In the genomic region with DNA sequence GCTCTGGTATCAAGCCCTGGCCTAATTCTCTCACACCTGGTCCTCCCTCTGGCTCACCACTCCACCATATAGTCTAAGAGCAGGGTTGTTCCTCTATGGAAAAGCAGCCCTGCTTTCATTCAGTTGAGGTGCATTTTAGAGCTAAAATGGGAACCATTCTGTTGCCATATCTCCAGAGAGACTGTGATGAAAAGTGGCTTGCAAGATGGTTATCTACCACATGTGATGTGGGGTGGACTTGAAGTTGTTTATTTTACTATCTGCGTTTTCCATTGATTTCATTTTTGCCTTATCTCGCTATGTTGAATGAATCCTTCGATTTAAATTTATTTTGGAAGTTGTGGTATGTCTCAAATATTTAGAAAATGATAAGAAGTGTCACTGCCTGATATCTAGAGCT, we compare ENCODE assay signal across 21 mouse cellular contexts. TPM values are rescaled to one million over a fixed set of nuclear protein-coding genes. Genes with fewer than 3 reads are reported as not detected.
"Had no signal": no experiment of that assay in that cellular context is flagged by ENCODE, and none has a peak within 500 bp of the region (broad histone marks: within the 10 kb centered on the region; RNA-seq: fewer than 3 reads in every experiment).

No protein-coding gene starts in this region.

- H3K4me3 ChIP-seq: liver, embryonic 15.5 days; megakaryocyte, embryonic 14.5 days; midbrain, embryonic 13.5 days; midbrain, embryonic 15.5 days; neural tube, embryonic 12.5 days had no signal

- H3K9me3 ChIP-seq: liver, embryonic 15.5 days; megakaryocyte, embryonic 14.5 days; midbrain, embryonic 13.5 days; midbrain, embryonic 15.5 days; neural tube, embryonic 12.5 days had no signal

- H3K9ac ChIP-seq: liver, embryonic 15.5 days; lung, embryonic 14.5 days; midbrain, embryonic 13.5 days; midbrain, embryonic 15.5 days; neural tube, embryonic 12.5 days had no signal

- H3K36me3 ChIP-seq: liver, embryonic 15.5 days; midbrain, embryonic 13.5 days; midbrain, embryonic 15.5 days; neural tube, embryonic 12.5 days had no signal

- DNase-seq: lung, adult 18-20 months; lung, embryonic 14.5 days; lung, postnatal 10 days; lung, postnatal 4 days; right cerebral cortex, postnatal 25 days; right cerebral cortex, postnatal 4 days; spleen, adult 18-20 months; thymus, adult 18-20 months; thymus, postnatal 14 days; thymus, postnatal 36 days had no signal

- H3K27me3 ChIP-seq: liver, embryonic 15.5 days; midbrain, embryonic 13.5 days; midbrain, embryonic 15.5 days had no signal

- ATAC-seq: midbrain, embryonic 13.5 days; midbrain, embryonic 15.5 days had no signal

- H3K27ac ChIP-seq: liver, embryonic 15.5 days; midbrain, embryonic 13.5 days; midbrain, embryonic 15.5 days; neural tube, embryonic 12.5 days had no signal

- H3K4me2 ChIP-seq: liver, embryonic 15.5 days; lung, embryonic 14.5 days; midbrain, embryonic 11.5 days; midbrain, embryonic 13.5 days; midbrain, embryonic 15.5 days; neural tube, embryonic 12.5 days had no signal

RNA-seq across cellular contexts. Expression of gene Eps8l3, which starts 30.2 kb away (rescaled TPM):
- total RNA-seq: midbrain, postnatal 0 days; monocyte, adult 5-6 weeks; neutrophil, adult 5-6 weeks had no signal
- polyA plus RNA-seq: liver, embryonic 15.5 days; lung, embryonic 14.5 days; lung, embryonic 16.5 days; midbrain, embryonic 11.5 days; midbrain, embryonic 13.5 days; midbrain, postnatal 0 days; neural tube, embryonic 12.5 days; neural tube, embryonic 14.5 days had no signal
